Mouse (Mus musculus) small intestine, adult 2 months (tissue): ENCODE data around the gene Angptl2. TPM values are rescaled to one million over a fixed set of nuclear protein-coding genes. Genes with fewer than 3 reads are reported as not detected.

Source experiments
- H3K27ac ChIP-seq: fragments of 200-500 bp; 2 replicates; pipeline ENCODE4 v1.5.1; 2012; ENCODE audit warnings: low read depth, low read length, control low read depth, inconsistent platforms; ENCODE audit not compliant: insufficient read depth
- H3K27me3 ChIP-seq: fragments of 200-500 bp; 2 replicates; pipeline ENCODE4 v1.6.1; 2012; ENCODE audit warnings: mild to moderate bottlenecking, moderate library complexity, low read length, inconsistent platforms; ENCODE audit not compliant: control insufficient read depth, insufficient read depth
- H3K36me3 ChIP-seq: fragments of 200-500 bp; 2 replicates; pipeline ENCODE4 v1.6.1; 2012; ENCODE audit warnings: mild to moderate bottlenecking, low read length, control low read depth, inconsistent platforms; ENCODE audit not compliant: control insufficient read depth, insufficient read depth
- H3K4me1 ChIP-seq: fragments of 200-500 bp; 2 replicates; pipeline ENCODE4 v1.6.1; 2012; ENCODE audit warnings: low read length, inconsistent platforms, mixed read lengths; ENCODE audit not compliant: control insufficient read depth, insufficient read depth, insufficient read length
- H3K4me3 ChIP-seq: fragments of 200-500 bp; 2 replicates; pipeline ENCODE4 v1.5.1; 2012; ENCODE audit warnings: low read depth, mild to moderate bottlenecking, control low read depth, inconsistent platforms, low read length, moderate library complexity
- CTCF ChIP-seq: fragments of 200-500 bp; IDR thresholded peaks from 2 replicates; pipeline ENCODE4 v1.5.1; 2012; ENCODE audit warnings: low read depth, mild to moderate bottlenecking, control low read depth, inconsistent platforms, low read length, moderate library complexity, mixed read lengths; ENCODE audit not compliant: insufficient replicate concordance, insufficient read length; ENCODE audit errors: extremely low read depth
- POLR2A ChIP-seq: fragments of 200-500 bp; IDR thresholded peaks from 2 replicates; pipeline ENCODE4 v1.6.1; 2012; ENCODE audit warnings: low read depth, mild to moderate bottlenecking, control low read depth, inconsistent platforms, low read length, moderate library complexity
- WGBS: fragments of 180-500 bp; shearing (Covaris S2); methylation state at CpG from one replicate; pipeline ENCODE4 v1.1.7; 2018; 5-methylcytosine and 5-hydroxymethylcytosine counted together
- polyA plus RNA-seq: library from polyadenylated mRNA; depleted of rRNA; stranded (reverse); fragments of >200 nt; gene quantifications from 2 replicates; pipeline ENCODE4 v1.2.3, GENCODE M21; 2012

The Angptl2 gene
- polyA plus RNA-seq, 1 experiment = 18.9 TPM

GRCm38 (mm10) chr2:33271511-33271910 is 55.6 kb downstream of the Angptl2 start:
- no peak overlapping the region for H3K27ac ChIP-seq
- H3K4me3 ChIP-seq = no peak overlapping the region
- H3K36me3 ChIP-seq = peaks cover 3% of the 10 kb centered on the region; the same call in 1 of the 2 replicates
- 88% methylated on average over 1 of the region's 1 CpGs for WGBS
- no peaks in the 10 kb centered on the region for H3K27me3 ChIP-seq
- TF ChIP-seq CTCF (no peak), POLR2A (no peak)
- no peaks in the 10 kb centered on the region for H3K4me1 ChIP-seq

DNA sequence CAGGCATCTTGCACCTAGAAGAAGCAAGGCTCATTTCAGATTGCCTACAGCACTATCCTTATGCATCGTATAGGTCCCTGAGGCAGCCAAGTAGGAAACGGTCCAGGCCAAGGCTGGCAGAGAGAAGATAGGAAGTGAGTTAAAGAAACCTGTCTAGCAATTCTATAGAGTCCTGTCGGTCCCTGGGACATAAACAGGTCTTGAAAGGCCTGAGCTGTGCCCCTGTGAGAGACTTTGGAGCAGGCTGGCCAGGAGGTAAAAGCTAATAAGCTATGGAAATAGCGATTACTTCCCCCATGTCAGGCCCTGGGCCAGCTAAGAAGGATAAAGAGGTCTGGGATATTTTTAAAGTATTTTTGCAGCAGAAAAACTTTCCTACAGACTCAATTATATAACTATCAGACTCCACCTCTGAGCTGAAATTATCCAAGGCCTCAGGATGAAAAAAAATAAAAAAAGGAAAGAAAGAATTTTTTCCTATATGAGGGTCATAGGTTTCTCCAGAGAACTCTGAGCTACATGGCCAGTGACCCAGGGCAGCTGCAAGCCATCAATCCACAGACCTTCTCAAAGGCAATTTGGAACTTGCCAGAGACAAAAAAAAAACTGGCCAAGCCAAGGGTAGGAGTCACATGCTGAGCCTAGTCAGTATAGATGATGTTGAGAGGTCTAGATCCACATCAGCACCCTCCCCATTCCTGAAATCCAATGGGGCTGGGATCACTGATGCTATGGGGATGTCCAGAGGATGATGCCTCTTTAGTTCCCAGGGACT is 57.0 kb downstream of the Angptl2 start:
- no peaks in the 10 kb centered on the region for H3K4me1 ChIP-seq
- no peaks in the 10 kb centered on the region for H3K27me3 ChIP-seq
- no peak overlapping the region for H3K27ac ChIP-seq
- no peak overlapping the region for H3K4me3 ChIP-seq
- no peak for TF ChIP-seq POLR2A
- no peak for TF ChIP-seq CTCF
- H3K36me3 ChIP-seq = peaks cover 3% of the 10 kb centered on the region; the same call in 1 of the 2 replicates
- whole genome bisulfite sequencing = 76% methylated on average over 4 of the region's 4 CpGs

DNA sequence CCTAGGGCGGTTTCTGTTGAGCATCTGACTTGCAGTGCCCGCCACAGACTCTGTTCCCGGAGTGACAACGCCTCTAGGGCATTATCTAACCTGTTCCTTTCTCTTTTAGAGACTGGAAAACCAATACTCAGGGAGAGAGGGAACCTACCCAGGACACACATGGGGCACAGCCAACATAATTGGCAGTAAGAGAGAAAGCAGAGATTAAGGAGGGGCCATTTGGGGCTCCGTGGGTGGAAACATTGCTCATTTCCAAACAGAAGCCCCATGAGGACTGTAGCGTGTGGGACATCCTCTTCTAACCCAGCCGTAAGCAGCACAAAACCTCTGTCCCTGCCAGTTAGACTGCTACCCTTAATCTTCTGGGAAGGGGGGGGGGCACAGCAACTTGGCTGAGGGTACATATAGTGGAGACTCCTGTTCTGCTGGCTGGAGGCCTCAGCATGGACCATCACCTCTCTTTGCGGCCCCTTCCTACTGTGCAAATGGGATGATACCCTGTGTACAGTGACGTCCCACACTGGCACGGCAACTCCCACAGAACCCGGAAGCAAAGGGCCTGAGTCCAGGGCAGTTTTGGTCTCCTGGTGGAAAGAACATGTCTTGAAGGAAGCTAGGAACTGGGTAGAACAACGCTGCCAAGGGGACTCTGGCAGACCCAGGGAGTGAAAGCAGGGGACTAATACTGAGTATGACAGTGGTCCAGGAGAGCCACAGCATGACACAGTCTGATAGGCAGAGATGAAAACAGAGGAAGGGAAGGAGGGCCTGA is 59.0 kb downstream of the Angptl2 start:
- Histone ChIP-seq H3K4me1 (no peaks in the 10 kb centered on the region), H3K36me3 (no peaks in the 10 kb centered on the region), H3K27ac (no peak overlapping the region), H3K27me3 (no peaks in the 10 kb centered on the region), H3K4me3 (no peak overlapping the region)
- 87% methylated on average over 12 of the region's 12 CpGs for whole genome bisulfite sequencing
- TF ChIP-seq CTCF (no peak), POLR2A (no peak)

- no peak for TF ChIP-seq POLR2A
- TF ChIP-seq CTCF = no peak
- 83% methylated on average over 10 of the region's 10 CpGs for WGBS
- Histone ChIP-seq H3K27ac (no peak overlapping the region), H3K36me3 (peaks cover 8% of the 10 kb centered on the region), H3K4me3 (no peak overlapping the region), H3K4me1 (no peaks in the 10 kb centered on the region; the same call in 1 of the 2 replicates), H3K27me3 (no peaks in the 10 kb centered on the region)
These were observed 63.9 kb downstream of the Angptl2 start for GRCm38 (mm10) chr2:33279758-33280157.

- Histone ChIP-seq H3K27me3 (no peaks in the 10 kb centered on the region), H3K4me3 (no peak overlapping the region), H3K27ac (no peak overlapping the region), H3K4me1 (no peaks in the 10 kb centered on the region; the same call in 1 of the 2 replicates), H3K36me3 (peaks cover 8% of the 10 kb centered on the region)
- 89% methylated on average over 2 of the region's 2 CpGs for WGBS
- no peak for TF ChIP-seq CTCF
- no peak for TF ChIP-seq POLR2A
These were observed 64.7 kb downstream of the Angptl2 start for GRCm38 (mm10) chr2:33280525-33280924.

GRCm38 (mm10) chr2:33281807-33282206 is 65.9 kb downstream of the Angptl2 start:
- Histone ChIP-seq H3K4me3 (no peak overlapping the region), H3K36me3 (peaks cover 8% of the 10 kb centered on the region), H3K27me3 (no peaks in the 10 kb centered on the region), H3K4me1 (no peaks in the 10 kb centered on the region; the same call in 1 of the 2 replicates), H3K27ac (no peak overlapping the region)
- TF ChIP-seq POLR2A = no peak
- TF ChIP-seq CTCF = no peak
- WGBS = 88% methylated on average over 5 of the region's 5 CpGs

DNA sequence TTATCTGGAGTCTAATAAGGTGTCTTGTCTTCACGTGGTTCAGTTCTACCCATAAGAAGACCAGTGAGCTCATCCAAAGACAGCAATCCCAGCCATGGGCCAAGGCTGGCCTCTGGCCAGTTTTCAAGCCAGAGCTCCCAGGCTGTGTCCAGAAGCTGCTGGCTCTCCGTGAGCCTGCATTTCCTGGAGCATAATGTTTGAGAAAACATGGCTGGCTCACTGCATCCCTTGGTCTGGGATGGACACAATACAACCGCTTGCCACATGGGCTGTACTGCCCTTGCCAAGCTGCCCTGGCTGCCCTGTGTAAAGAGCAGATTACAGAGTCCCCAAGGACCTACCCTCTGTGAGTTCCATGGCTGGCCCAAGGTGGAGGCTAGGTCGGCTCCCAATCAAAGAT is 67.0 kb downstream of the Angptl2 start:
- no peak for TF ChIP-seq POLR2A
- TF ChIP-seq CTCF = no peak

More for the DNA sequence above, 67.0 kb downstream of the Angptl2 start:
- Histone ChIP-seq H3K4me1 (no peaks in the 10 kb centered on the region; the same call in 1 of the 2 replicates), H3K36me3 (peaks cover 8% of the 10 kb centered on the region), H3K4me3 (no peak overlapping the region), H3K27me3 (no peaks in the 10 kb centered on the region), H3K27ac (no peak overlapping the region; the same call in 1 of the 2 replicates)
- WGBS = 61% methylated on average over 4 of the region's 4 CpGs
